Mouse (Mus musculus) CH12.LX (cell line): ENCODE results near the gene Agap1. TPM values are rescaled to one million over a fixed set of nuclear protein-coding genes. Genes with fewer than 3 reads are reported as not detected.

ENCODE experiments used
- DNase-seq: peaks from one replicate; pipeline ENCODE4 v3.0.0-alpha.2; 2013; ENCODE audit errors: extremely low read depth
- H3K27ac ChIP-seq: 2 replicates; pipeline ENCODE4 v1.5.1; 2012; ENCODE audit warnings: low read depth, mild to moderate bottlenecking, control low read depth, moderate library complexity; ENCODE audit not compliant: insufficient read depth
- H3K27me3 ChIP-seq: replicated peaks from 2 replicates; pipeline ENCODE3; 2012; ENCODE audit warnings: inconsistent platforms
- H3K36me3 ChIP-seq, 2 experiments: replicated peaks in 1 of 2; 2 replicates each; pipeline versions ENCODE3 to v1.6.1; 2012; ENCODE audit warnings: inconsistent platforms in 1 of 2, low read length in 1 of 2, mild to moderate bottlenecking in 1 of 2, mixed read lengths in 1 of 2, moderate library complexity in 1 of 2; ENCODE audit not compliant: control insufficient read depth in 1 of 2, insufficient read depth in 1 of 2
- H3K4me1 ChIP-seq, 2 experiments: 2 replicates each; pipeline ENCODE4 v1.6.1; 2012; ENCODE audit warnings: inconsistent platforms in 1 of 2, moderate library complexity in 1 of 2; ENCODE audit not compliant: insufficient read depth in 2 of 2, control insufficient read depth in 1 of 2
- H3K4me2 ChIP-seq: 2 replicates; pipeline ENCODE4 v1.6.1; 2012; ENCODE audit warnings: low read depth, mild to moderate bottlenecking, control low read depth; ENCODE audit not compliant: poor library complexity, insufficient read depth, severe bottlenecking
- H3K4me3 ChIP-seq, 3 experiments: fragments of 150-350 bp in 1 of 3; sonication (generic) in 1 of 3; replicated peaks in 1 of 3; 2 replicates each; pipeline versions ENCODE3 to v1.5.1; 2011 to 2012; ENCODE audit warnings: low read depth in 2 of 3, low read length in 2 of 3, mild to moderate bottlenecking in 2 of 3, moderate library complexity in 2 of 3, control low read depth in 1 of 3, improper control_type of control experiment in 1 of 3, inconsistent platforms in 1 of 3, mixed read lengths in 1 of 3; ENCODE audit not compliant: poor library complexity in 1 of 3
- H3K79me2 ChIP-seq: replicated peaks from 2 replicates; pipeline ENCODE4 v1.6.1; 2012; ENCODE audit warnings: mild to moderate bottlenecking, moderate library complexity; ENCODE audit not compliant: control insufficient read depth, poor library complexity, insufficient read depth, severe bottlenecking; ENCODE audit errors: extremely low read depth
- H3K9ac ChIP-seq: 2 replicates; pipeline ENCODE4 v1.6.1; 2012; ENCODE audit warnings: low read depth, mild to moderate bottlenecking, control low read depth, moderate library complexity; ENCODE audit not compliant: insufficient read depth
- H3K9me3 ChIP-seq: replicated peaks from 2 replicates; pipeline ENCODE3; 2012; ENCODE audit warnings: low read length, inconsistent platforms, mixed read lengths
- BHLHE40 ChIP-seq: IDR thresholded peaks from 2 replicates; pipeline ENCODE4 v1.6.1; 2011; ENCODE audit warnings: mild to moderate bottlenecking, low read depth, low read length, improper control_type of control experiment
- CHD2 ChIP-seq: IDR thresholded peaks from 2 replicates; pipeline ENCODE4 v1.6.1; 2011; ENCODE audit warnings: low read length, improper control_type of control experiment
- CTCF ChIP-seq, 2 experiments: IDR thresholded peaks in 1 of 2; conservative IDR thresholded peaks in 1 of 2; 2 replicates each; pipeline ENCODE4 v1.5.1; 2011 to 2012; ENCODE audit warnings: low read depth in 2 of 2, low read length in 2 of 2, improper control_type of control experiment in 1 of 2, inconsistent platforms in 1 of 2, mild to moderate bottlenecking in 1 of 2, moderate library complexity in 1 of 2
- E2F4 ChIP-seq: IDR thresholded peaks from 2 replicates; pipeline ENCODE4 v1.6.1; 2011; ENCODE audit warnings: low read depth, low read length, improper control_type of control experiment; ENCODE audit not compliant: insufficient replicate concordance
- EP300 ChIP-seq: IDR thresholded peaks from 2 replicates; pipeline ENCODE4 v1.6.1; 2011; ENCODE audit warnings: low read length, improper control_type of control experiment
- GABPA ChIP-seq: IDR thresholded peaks from 2 replicates; pipeline ENCODE4 v1.6.1; 2012; ENCODE audit warnings: low read depth, low read length, improper control_type of control experiment, inconsistent platforms; ENCODE audit not compliant: insufficient replicate concordance
- IRF4 ChIP-seq: IDR thresholded peaks from 2 replicates; pipeline ENCODE4 v1.6.1; 2014; ENCODE audit warnings: low read depth, mild to moderate bottlenecking, inconsistent platforms, low read length, improper control_type of control experiment
- JUN ChIP-seq: IDR thresholded peaks from 2 replicates; pipeline ENCODE4 v1.6.1; 2011; ENCODE audit warnings: low read depth, mild to moderate bottlenecking, low read length, improper control_type of control experiment, moderate library complexity; ENCODE audit not compliant: insufficient read depth
- JUND ChIP-seq: conservative IDR thresholded peaks from 2 replicates; pipeline ENCODE4 v1.6.1; 2011; ENCODE audit warnings: low read depth, low read length, improper control_type of control experiment
- MAX ChIP-seq: IDR thresholded peaks from 2 replicates; pipeline ENCODE4 v1.6.1; 2011; ENCODE audit warnings: low read length, improper control_type of control experiment
- MAZ ChIP-seq: IDR thresholded peaks from 2 replicates; pipeline ENCODE4 v1.6.1; 2012; ENCODE audit warnings: low read depth, mild to moderate bottlenecking, inconsistent platforms, low read length, improper control_type of control experiment, moderate library complexity
- MXI1 ChIP-seq: IDR thresholded peaks from 2 replicates; pipeline ENCODE4 v1.6.1; 2011; ENCODE audit warnings: mild to moderate bottlenecking, low read depth, low read length, improper control_type of control experiment
- PAX5 ChIP-seq: IDR thresholded peaks from 2 replicates; pipeline ENCODE4 v1.6.1; 2012; ENCODE audit warnings: low read length, inconsistent platforms, mixed read lengths
- POLR2A ChIP-seq: IDR thresholded peaks from 2 replicates; pipeline ENCODE4 v1.6.1; 2011; ENCODE audit warnings: low read depth, mild to moderate bottlenecking, improper control_type of control experiment, low read length
- POLR2AphosphoS2 ChIP-seq: IDR thresholded peaks from 2 replicates; pipeline ENCODE4 v1.6.1; 2011; ENCODE audit warnings: low read depth, low read length, improper control_type of control experiment
- RAD21 ChIP-seq: IDR thresholded peaks from 2 replicates; pipeline ENCODE4 v1.6.1; 2011; ENCODE audit warnings: low read depth, mild to moderate bottlenecking, low read length, improper control_type of control experiment, moderate library complexity
- RCOR1 ChIP-seq: conservative IDR thresholded peaks from 2 replicates; pipeline ENCODE4 v1.6.1; 2012; ENCODE audit warnings: low read depth, mild to moderate bottlenecking, inconsistent platforms, low read length, improper control_type of control experiment
- SMC3 ChIP-seq: IDR thresholded peaks from 2 replicates; pipeline ENCODE4 v1.6.1; 2011; ENCODE audit warnings: low read depth, low read length, improper control_type of control experiment
- UBTF ChIP-seq: IDR thresholded peaks from 2 replicates; pipeline ENCODE4 v1.6.1; 2012; ENCODE audit warnings: low read depth, mild to moderate bottlenecking, inconsistent platforms, low read length, improper control_type of control experiment, moderate library complexity
- ZC3H11A ChIP-seq: IDR thresholded peaks from 2 replicates; pipeline ENCODE4 v1.6.1; 2012; ENCODE audit warnings: low read depth, mild to moderate bottlenecking, inconsistent platforms, low read length, improper control_type of control experiment
- ZKSCAN1 ChIP-seq: IDR thresholded peaks from 2 replicates; pipeline ENCODE4 v1.6.1; 2012; ENCODE audit warnings: low read depth, inconsistent platforms, low read length, improper control_type of control experiment, borderline replicate concordance
- ZMIZ1 ChIP-seq: IDR thresholded peaks from 2 replicates; pipeline ENCODE4 v1.6.1; 2012; ENCODE audit warnings: low read depth, mild to moderate bottlenecking, inconsistent platforms, low read length, improper control_type of control experiment
- ZNF384 ChIP-seq: IDR thresholded peaks from 2 replicates; pipeline ENCODE4 v1.6.1; 2012; ENCODE audit warnings: low read depth, low read length, improper control_type of control experiment, inconsistent platforms
- dilution Hi-C: fragments of 300-500 bp; cut with MboI; formaldehyde crosslinking; loops from 2 replicates; pipeline ENCODE4 v1.14.3; 2020; ENCODE audit warnings: low sequenced_read_pairs; ENCODE audit not compliant: extremely low pct_unique_long_range_greater_than_20kb, extremely low pct_ligation_motif_present
- in situ Hi-C: fragments of 300-500 bp; cut with MboI; formaldehyde crosslinking; loops from 3 replicates; pipeline ENCODE4 v1.14.3; 2019; ENCODE audit warnings: low sequenced_read_pairs, low pct_ligation_motif_present, low pct_unique_long_range_greater_than_20kb, mixed read lengths
- polyA plus RNA-seq: library from polyadenylated mRNA; unstranded; fragments of >175 nt; gene quantifications from 2 replicates; pipeline ENCODE4 v1.2.1, GENCODE M21; 2012; ENCODE audit warnings: low read depth; ENCODE audit not compliant: insufficient read length
- total RNA-seq, 2 experiments: library from RNA; depleted of rRNA; stranded (reverse); fragments of 300-350 nt in 1 of 2; fragments of >200 nt in 1 of 2; gene quantifications; 2 replicates each; pipeline ENCODE4 v1.2.3; 2012 to 2014

Agap1 gene
- total and polyA plus RNA-seq, 3 experiments, result not detected

DNA sequence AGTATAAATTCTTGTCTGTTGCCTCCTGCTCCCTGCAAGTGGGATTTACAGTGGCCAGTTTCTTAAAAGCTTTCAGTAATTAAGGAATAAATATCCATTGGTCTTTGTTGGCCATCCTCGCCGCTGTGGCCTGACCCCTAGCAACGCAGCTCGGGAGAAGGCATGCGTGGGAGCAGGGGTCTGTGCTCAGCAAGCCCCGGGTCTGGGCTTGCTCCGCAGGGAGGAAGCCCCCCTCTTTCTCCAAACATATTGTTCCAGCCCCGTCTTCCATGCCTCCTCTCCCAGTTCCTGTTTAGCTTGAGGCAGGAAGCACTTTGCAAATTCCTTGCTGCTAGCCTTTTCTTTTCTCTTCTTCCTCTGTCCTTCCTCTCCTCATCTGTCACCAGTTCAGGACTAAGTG is 425.6 kb downstream of the Agap1 start:
- Histone ChIP-seq H3K4me1 (no peaks in the 10 kb centered on the region), H3K27ac (no peak overlapping the region), H3K4me3 (no peak overlapping the region), H3K4me2 (no peak overlapping the region), H3K79me2 (no peaks in the 10 kb centered on the region), H3K27me3 (no peaks in the 10 kb centered on the region), H3K9ac (no peak overlapping the region), H3K9me3 (peaks cover 96% of the 10 kb centered on the region), H3K36me3 (no peaks in the 10 kb centered on the region)
- TF ChIP-seq JUN, result no peak
- no peak for TF ChIP-seq UBTF
- TF ChIP-seq ZMIZ1, result no peak
- no peak for TF ChIP-seq MAX
- no peak for TF ChIP-seq CHD2
- no peak for TF ChIP-seq BHLHE40
- TF ChIP-seq ZNF384, result no peak
- no peak for TF ChIP-seq POLR2AphosphoS2
- TF ChIP-seq RCOR1, result no peak
- no peak for TF ChIP-seq IRF4
- no peak for TF ChIP-seq EP300
- TF ChIP-seq E2F4, result no peak
- no peak for TF ChIP-seq SMC3
- TF ChIP-seq ZKSCAN1, result no peak
- TF ChIP-seq POLR2A, result no peak
- no peak for TF ChIP-seq ZC3H11A
- TF ChIP-seq PAX5, result no peak
- TF ChIP-seq GABPA, result no peak
- TF ChIP-seq MXI1, result no peak
- no peak for DNase-seq
- dilution Hi-C loops, result no loop called here
- in situ Hi-C loops, result no loop called here

DNA sequence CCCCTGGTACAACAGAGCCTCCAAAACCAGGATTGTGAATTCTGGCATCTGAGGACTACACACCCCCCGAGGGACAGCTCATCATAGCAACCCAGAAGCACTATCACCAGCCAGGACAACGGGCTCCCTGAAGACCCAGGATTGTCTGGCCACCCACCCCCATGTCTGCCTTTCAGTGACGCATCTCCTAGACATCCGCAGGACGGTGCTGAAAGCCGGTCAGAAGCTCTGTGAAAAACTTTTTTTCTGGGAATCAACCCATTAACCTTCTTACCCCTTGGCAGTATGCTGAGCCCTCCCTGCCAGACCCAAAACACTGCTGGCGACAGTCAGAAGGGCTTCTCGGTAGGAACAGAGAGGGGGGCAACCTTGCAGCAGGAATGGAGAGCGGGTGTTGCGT is 426.2 kb downstream of the Agap1 start:
- DNase-seq, result no peak

More for the DNA sequence above, 426.2 kb downstream of the Agap1 start:
- in situ Hi-C loops, result no loop called here
- H3K27me3 ChIP-seq, result no peaks in the 10 kb centered on the region
- dilution Hi-C loops, result no loop called here
- H3K9me3 ChIP-seq, result peaks cover 97% of the 10 kb centered on the region
- H3K4me1 ChIP-seq, result no peaks in the 10 kb centered on the region
- no peaks in the 10 kb centered on the region for H3K79me2 ChIP-seq
- no peak overlapping the region for H3K27ac ChIP-seq
- H3K9ac ChIP-seq, result no peak overlapping the region
- no peak overlapping the region for H3K4me2 ChIP-seq
- no peaks in the 10 kb centered on the region for H3K36me3 ChIP-seq
- TF ChIP-seq JUN, result no peak
- TF ChIP-seq EP300, result no peak
- no peak for TF ChIP-seq RAD21
- TF ChIP-seq E2F4, result no peak
- TF ChIP-seq CTCF (conservative IDR thresholded peaks at IDR 0.05 in 1 of 2, IDR thresholded peaks at IDR 0.05 in 1 of 2; ENCODE audit: low read depth in 2 of 2, low read length in 2 of 2), result no peak
- no peak for TF ChIP-seq MAZ
- no peak for TF ChIP-seq JUND
- H3K4me3 ChIP-seq, result no peak overlapping the region
